Mouse (Mus musculus): ENCODE data around the gene Mbd3l2.
"Not testable (repeated sequence)": the region's sequence is repeated elsewhere in the genome, so short reads cannot be mapped to it uniquely, and the experiment has no call there.

Mbd3l2 gene

DNA sequence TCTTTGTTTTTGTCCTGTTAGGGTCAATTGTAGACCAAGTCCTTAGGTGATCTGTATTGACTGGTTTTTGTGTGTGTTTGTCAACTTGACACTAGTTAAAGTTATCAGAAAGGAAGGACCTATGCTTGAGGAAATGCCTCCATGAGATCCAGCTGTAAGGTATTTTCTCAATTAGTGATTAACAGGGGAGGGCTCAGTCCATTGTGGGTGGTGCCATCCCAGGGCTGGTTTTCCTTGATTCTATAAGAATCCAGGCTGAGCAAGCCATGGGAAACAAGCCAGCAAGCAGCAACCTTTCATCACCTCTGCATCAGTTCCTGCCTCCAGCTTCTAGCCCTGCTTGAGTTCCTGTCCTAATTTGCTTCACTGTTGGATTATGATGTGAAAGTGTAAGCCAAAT, at the start of gene Mbd3l2:
TSS of gene Mbd3l2 (plus strand) at position 301 of the 400 bp plus-strand sequence.
- no peak for DNase-seq (ENCODE audit: low read depth, low spot score)

DNA sequence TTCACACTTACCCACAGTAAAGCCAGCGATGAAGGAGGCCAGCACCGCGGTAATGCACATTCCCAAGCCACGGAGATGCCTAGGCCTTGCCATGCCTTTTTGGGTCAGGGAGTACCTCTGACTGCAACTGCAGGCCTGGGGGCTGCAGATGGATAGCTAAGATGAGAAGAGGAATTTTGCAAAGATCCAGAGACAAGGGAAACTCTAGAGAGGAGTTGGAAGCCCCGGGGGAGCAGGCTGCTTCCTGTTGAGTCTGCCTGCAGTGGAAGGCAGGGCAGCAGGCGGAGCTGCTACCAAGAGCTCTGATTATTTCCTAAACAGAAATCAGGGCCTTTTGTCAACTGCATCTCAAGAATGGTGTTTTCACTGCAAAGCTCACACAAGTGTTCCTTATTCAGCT, 44.7 kb upstream of the Mbd3l2 start:
- DNase-seq (ENCODE audit: low read depth, low spot score): no peak

DNA sequence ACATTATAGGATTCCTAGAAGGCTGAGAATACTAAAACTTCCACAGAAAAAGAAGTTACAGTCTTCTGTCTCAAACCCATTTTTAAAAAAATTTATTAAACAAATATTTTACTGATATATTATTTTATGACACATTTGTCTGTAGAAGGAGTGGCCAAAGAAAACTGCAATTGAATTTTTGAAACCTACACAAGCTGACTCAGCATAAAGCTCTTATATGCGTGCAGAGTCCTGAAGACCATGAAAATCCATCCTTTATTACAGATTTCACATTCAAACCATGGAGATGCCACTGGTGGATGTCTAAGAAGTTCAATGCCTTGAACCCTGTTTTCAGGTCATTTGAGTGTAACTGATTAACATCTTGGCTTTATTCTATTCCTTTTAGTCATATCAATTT, 30.8 kb upstream of the Mbd3l2 start:
- DNase-seq (ENCODE audit: low read depth, low spot score): no peak

DNA sequence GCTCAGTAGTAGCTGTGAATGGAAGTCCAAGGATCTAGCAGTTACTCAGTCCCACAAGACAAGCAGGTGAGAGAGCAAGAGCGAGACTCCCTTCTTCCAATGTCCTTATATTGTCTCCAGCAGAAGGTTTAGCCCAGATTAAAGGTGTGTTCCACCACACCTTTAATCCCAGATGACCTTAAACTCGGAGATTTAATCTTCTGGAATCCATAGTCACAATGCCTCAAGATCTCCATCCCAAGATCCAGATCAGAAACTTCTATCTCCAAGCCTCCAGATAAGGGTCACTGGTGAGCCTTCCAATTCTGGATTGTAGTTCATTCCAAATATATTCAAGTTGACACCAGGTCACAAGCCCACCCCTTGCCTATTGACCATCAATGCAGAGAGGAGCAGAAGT, 27.6 kb upstream of the Mbd3l2 start, which contains the start of gene Naalad2:
TSS of gene Naalad2 (minus strand) at position 101 of the 400 bp plus-strand sequence.
- not testable (repeated sequence) for DNase-seq (ENCODE audit: low read depth, low spot score)

DNA sequence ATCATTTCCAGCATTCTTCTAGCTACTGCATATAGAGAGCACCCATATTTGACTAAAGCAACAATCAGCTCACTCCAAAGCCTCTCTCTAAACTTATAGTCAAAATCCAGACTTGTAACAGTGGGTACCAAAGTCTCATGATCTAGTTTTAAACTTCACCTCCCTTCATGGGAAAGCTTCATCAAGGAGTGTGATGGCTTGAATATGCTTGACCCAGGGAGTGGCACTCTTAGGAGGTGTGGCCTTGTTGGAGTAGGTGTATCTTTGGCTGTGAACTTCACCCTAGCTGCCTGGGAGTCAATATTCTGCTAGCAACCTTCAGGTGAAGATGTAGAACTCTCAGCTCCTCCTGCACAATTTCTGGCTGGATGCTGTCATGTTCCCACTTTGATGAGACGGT, 26.3 kb upstream of the Mbd3l2 start, which contains the start of gene Ubtfl1:
TSS of gene Ubtfl1 (plus strand) at position 301 of the 400 bp plus-strand sequence.
- DNase-seq (ENCODE audit: low read depth, low spot score): no peak

DNA sequence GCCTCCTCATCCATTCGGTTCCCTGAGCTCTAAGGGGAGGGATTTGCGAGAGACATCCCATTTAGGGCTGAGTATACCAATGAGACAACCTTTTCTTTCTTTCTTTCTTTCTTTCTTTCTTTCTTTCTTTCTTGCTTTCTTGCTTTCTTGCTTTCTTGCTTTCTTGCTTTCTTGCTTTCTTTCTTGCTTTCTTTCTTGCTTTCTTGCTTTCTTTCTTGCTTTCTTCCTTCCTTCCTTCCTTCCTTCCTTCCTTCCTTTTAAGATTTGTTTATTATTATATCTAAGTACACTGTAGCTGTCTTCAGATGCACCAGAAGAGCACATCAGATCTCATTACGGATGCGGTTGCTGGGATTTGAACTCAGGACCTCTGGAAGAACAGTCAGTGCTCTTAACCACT, 18.1 kb upstream of the Mbd3l2 start:
- DNase-seq (ENCODE audit: low read depth, low spot score): not testable (repeated sequence)

DNA sequence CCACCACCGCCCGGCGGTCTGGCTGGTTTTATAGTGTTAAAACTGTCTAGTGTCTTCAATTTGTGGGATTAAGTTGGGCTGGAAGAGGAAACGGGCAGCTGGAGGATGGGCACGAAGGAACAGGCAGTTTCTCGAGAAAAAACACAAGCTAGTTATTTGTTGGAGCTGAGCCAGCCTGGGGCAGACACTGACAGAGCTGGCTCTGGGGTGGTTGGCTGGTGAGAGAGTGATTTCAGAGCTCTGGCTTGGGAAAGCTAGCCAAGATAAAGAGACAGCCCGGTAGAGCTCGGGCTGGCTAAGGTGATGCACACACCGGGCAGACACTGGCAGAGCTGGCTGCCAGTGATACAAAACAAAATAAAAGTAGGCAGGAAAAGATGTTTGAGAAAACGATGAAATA, 1.2 kb downstream of the Mbd3l2 start:
- DNase-seq (ENCODE audit: low read depth, low spot score): no peak

DNA sequence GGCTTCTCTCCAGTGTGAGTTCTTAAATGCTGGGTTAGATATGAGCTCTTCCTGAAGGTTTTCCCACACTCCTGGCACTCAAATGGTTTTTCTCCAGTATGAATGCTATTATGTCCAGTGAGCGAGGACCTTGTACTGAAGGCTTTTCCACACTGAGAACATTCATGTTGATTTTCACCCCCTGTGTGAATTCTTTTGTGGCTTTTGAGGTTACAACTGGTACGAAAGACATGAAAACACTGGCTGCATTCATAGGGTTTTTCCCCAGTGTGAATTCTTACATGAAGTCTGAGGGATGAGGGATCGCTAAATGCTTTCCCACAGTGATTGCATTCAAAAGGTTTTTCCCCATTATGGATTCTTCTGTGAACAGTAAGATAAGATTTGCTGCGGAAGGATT, 26.1 kb downstream of the Mbd3l2 start:
- DNase-seq (ENCODE audit: low read depth, low spot score): no peak

DNA sequence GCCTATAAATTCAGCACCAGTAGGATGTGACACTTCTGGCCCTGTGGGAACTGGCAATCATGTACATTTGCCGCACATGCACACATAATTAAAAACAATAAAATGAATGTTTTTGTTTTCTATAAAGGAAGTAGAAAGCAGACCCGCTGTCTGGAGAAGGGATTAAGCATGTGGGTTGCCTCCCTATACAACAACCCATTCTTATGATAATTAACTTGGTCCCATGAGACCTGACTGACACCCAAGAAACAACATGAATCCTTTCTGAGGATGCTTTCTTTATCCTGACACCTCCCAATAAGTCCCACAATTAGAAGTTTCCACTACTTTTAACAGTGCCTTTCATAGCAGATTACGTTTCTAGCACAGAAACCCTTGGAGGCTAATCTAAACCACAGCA, 36.9 kb downstream of the Mbd3l2 start:
- no peak for DNase-seq (ENCODE audit: low read depth, low spot score)

DNA sequence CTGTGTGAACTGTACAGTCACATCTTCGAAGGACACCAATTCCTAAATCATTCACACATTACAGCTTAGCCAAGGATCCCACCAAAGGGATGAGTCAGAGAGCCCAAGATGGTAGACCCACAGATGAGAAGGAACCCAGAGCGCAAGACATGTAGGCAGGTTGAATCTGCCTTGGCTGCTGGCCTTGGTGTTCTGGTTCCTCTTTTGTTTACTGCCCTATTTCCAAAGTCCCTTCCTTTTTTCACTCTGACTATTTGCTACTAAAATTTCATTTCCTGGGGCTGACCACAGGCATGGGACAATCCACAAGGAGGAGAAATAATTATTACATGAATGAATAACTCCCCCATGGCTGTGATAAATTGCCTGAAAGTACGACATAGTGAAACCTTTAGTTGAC, 37.6 kb downstream of the Mbd3l2 start:
- no peak for DNase-seq (ENCODE audit: low read depth, low spot score)

DNA sequence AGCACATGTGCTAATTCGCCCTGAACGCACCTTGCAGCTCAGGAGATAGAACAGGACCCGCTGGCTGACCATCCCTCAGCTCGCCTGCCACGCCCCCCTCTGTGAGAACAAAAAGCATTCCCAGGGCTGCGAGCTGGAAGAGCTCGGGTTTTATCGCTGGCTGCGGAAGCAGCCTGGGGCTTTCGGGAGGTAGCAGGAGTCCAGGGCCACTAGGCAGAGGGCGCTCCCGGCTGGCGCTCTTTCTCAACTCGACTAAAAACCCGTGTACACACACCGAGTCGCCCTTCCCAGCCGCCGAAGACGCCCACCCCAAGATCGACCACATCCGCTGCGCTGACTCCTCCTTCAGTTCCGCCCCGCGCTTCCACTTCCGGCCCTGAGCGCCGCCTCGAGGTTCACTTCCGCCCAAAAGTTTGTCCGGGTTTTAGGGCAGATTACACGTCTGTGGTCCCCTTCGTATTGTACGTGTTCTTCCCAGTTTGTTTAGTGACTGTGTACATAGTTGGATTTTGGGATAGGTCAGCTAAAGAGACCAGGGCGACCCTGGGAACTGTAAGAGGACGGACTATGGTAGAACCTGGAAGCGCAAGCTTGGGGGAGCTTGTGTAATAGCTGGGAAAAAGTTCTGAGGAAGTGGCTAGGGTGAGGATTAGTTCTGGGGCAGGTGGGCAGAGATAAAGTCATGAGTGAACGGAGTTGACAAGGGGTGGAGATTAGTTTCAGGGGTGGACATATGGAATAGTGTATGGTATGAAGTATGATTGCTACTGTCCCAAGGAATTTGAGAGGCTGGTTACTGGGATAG, 43.1 kb downstream of the Mbd3l2 start:
- DNase-seq (ENCODE audit: low read depth, low spot score): peak; percentile 0

DNA sequence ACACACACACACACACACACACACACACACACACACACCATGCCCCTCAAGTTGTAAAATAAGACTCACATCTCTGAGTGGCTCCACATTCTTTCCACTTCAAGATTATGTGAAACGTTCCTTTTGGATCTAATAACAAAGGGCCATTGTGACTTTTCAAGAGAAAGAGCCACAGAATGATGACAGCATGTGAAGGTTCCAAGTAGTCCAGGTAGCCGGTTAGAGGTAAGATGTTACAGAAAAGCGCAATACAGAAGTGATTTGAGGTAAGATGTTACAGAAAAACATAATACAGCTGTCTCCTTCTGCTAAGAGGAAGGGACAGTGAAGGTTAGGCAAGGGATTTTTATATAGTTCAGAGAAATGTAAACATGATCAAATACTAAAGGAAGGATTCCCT, 47.7 kb downstream of the Mbd3l2 start, which contains the start of the genes Zfp558 and Mbd3l1:
TSS of gene Zfp558 (minus strand) at position 101 of the 400 bp plus-strand sequence.
TSS of gene Mbd3l1 (plus strand) at position 192 of the 400 bp plus-strand sequence.
- no peak for DNase-seq (ENCODE audit: low read depth, low spot score)
